Mouse (Mus musculus): ENCODE data around the gene Cyp8b1. TPM values are rescaled to one million over a fixed set of nuclear protein-coding genes. Genes with fewer than 3 reads are reported as not detected.

Gene Cyp8b1
- polyA plus RNA-seq, 1 experiment, result not detected

- Histone ChIP-seq H3K4me2 (ENCODE audit: low read depth) (no peak overlapping the region), H3ac (ENCODE audit: control insufficient read depth, insufficient read length) (no peak overlapping the region), H3K27me3 (ENCODE audit: control insufficient read depth, insufficient read depth, insufficient read length) (peaks cover 34% of the 10 kb centered on the region), H3K4me3 (no peak overlapping the region), H3K36me3 (ENCODE audit: control insufficient read depth, insufficient read depth) (no peaks in the 10 kb centered on the region), H3K79me2 (ENCODE audit: control insufficient read depth, insufficient read depth) (no peaks in the 10 kb centered on the region)
- TF ChIP-seq SRF (IDR thresholded peaks at IDR 0.05; ENCODE audit: control insufficient read depth, insufficient read length, low read depth) (no peak), MYOG (IDR thresholded peaks at IDR 0.05; ENCODE audit: control insufficient read depth in 1 of 3, insufficient read depth in 1 of 3, insufficient read length in 2 of 3, low read depth in 2 of 3) (no peak), TCF12 (IDR thresholded peaks at IDR 0.05; ENCODE audit: insufficient read depth, poor library complexity, severe bottlenecking) (no peak), MYOD1 (IDR thresholded peaks at IDR 0.05; ENCODE audit: control insufficient read depth in 1 of 3, insufficient read length in 2 of 3, low read depth in 2 of 3) (no peak), CEBPB (IDR thresholded peaks at IDR 0.05; ENCODE audit: insufficient read depth, poor library complexity, severe bottlenecking) (no peak), MAX (IDR thresholded peaks at IDR 0.05; ENCODE audit: low read depth) (no peak), POLR2AphosphoS2 (IDR thresholded peaks at IDR 0.05; ENCODE audit: insufficient read length, low read depth) (no peak), POLR2A (IDR thresholded peaks at IDR 0.05; ENCODE audit: insufficient read length, low read depth) (no peak), TCF3 (IDR thresholded peaks at IDR 0.05; ENCODE audit: insufficient read length, low read depth) (no peak), E2F4 (IDR thresholded peaks at IDR 0.05; ENCODE audit: insufficient read depth) (no peak)
Measured at GRCm38 (mm10) chr9:121951114-121951423, 35.0 kb upstream of the Cyp8b1 start.

- H3ac ChIP-seq (ENCODE audit: control insufficient read depth, insufficient read length), result no peak within 1 kb of the TSS
- no peaks in the 10 kb centered on the region for H3K36me3 ChIP-seq (ENCODE audit: control insufficient read depth, insufficient read depth)
- peaks cover 34% of the 10 kb centered on the region for H3K27me3 ChIP-seq (ENCODE audit: control insufficient read depth, insufficient read depth, insufficient read length)
- H3K79me2 ChIP-seq (ENCODE audit: control insufficient read depth, insufficient read depth), result no peaks in the 10 kb centered on the region
- TF ChIP-seq POLR2A (IDR thresholded peaks at IDR 0.05; ENCODE audit: insufficient read length, low read depth) (no peak), MYOD1 (IDR thresholded peaks at IDR 0.05; ENCODE audit: control insufficient read depth in 1 of 3, insufficient read length in 2 of 3, low read depth in 2 of 3) (no peak), CEBPB (IDR thresholded peaks at IDR 0.05; ENCODE audit: insufficient read depth, poor library complexity, severe bottlenecking) (no peak), TCF3 (IDR thresholded peaks at IDR 0.05; ENCODE audit: insufficient read length, low read depth) (no peak), E2F4 (IDR thresholded peaks at IDR 0.05; ENCODE audit: insufficient read depth) (no peak), MAX (IDR thresholded peaks at IDR 0.05; ENCODE audit: low read depth) (no peak), TCF12 (IDR thresholded peaks at IDR 0.05; ENCODE audit: insufficient read depth, poor library complexity, severe bottlenecking) (no peak), MYOG (IDR thresholded peaks at IDR 0.05; ENCODE audit: control insufficient read depth in 1 of 3, insufficient read depth in 1 of 3, insufficient read length in 2 of 3, low read depth in 2 of 3) (no peak), USF1 (IDR thresholded peaks at IDR 0.05; ENCODE audit: low read depth) (no peak), POLR2AphosphoS2 (IDR thresholded peaks at IDR 0.05; ENCODE audit: insufficient read length, low read depth) (no peak), SRF (IDR thresholded peaks at IDR 0.05; ENCODE audit: control insufficient read depth, insufficient read length, low read depth) (no peak), REST (IDR thresholded peaks at IDR 0.05; ENCODE audit: insufficient read depth, insufficient read length) (no peak)
- H3K4me2 ChIP-seq (ENCODE audit: low read depth), result no peak within 1 kb of the TSS
- no peak within 1 kb of the TSS for H3K4me3 ChIP-seq
Measured at GRCm38 (mm10) chr9:121950418-121951113, 34.5 kb upstream of the Cyp8b1 start, which contains the start of gene Fam198a. Fam198a (plus strand) TSS chr9:121950988.

- H3K4me2 ChIP-seq (ENCODE audit: low read depth), result no peak overlapping the region
- H3K4me3 ChIP-seq, result no peak overlapping the region
- H3ac ChIP-seq (ENCODE audit: control insufficient read depth, insufficient read length), result no peak overlapping the region
- no peaks in the 10 kb centered on the region for H3K79me2 ChIP-seq (ENCODE audit: control insufficient read depth, insufficient read depth)
- H3K27me3 ChIP-seq (ENCODE audit: control insufficient read depth, insufficient read depth, insufficient read length), result peaks cover 45% of the 10 kb centered on the region
- no peaks in the 10 kb centered on the region for H3K36me3 ChIP-seq (ENCODE audit: control insufficient read depth, insufficient read depth)
- TF ChIP-seq POLR2A (IDR thresholded peaks at IDR 0.05; ENCODE audit: insufficient read length, low read depth), result no peak
- TF ChIP-seq REST (IDR thresholded peaks at IDR 0.05; ENCODE audit: insufficient read depth, insufficient read length), result no peak
- no peak for TF ChIP-seq SRF (IDR thresholded peaks at IDR 0.05; ENCODE audit: control insufficient read depth, insufficient read length, low read depth)
Measured at GRCm38 (mm10) chr9:121948431-121948830, 32.3 kb upstream of the Cyp8b1 start.

- Histone ChIP-seq H3K36me3 (ENCODE audit: control insufficient read depth, insufficient read depth) (no peaks in the 10 kb centered on the region), H3ac (ENCODE audit: control insufficient read depth, insufficient read length) (no peak overlapping the region), H3K27me3 (ENCODE audit: control insufficient read depth, insufficient read depth, insufficient read length) (peaks cover 50% of the 10 kb centered on the region), H3K79me2 (ENCODE audit: control insufficient read depth, insufficient read depth) (no peaks in the 10 kb centered on the region), H3K4me3 (no peak overlapping the region), H3K4me2 (ENCODE audit: low read depth) (no peak overlapping the region)
- TF ChIP-seq TCF3 (IDR thresholded peaks at IDR 0.05; ENCODE audit: insufficient read length, low read depth), result no peak
- no peak for TF ChIP-seq SRF (IDR thresholded peaks at IDR 0.05; ENCODE audit: control insufficient read depth, insufficient read length, low read depth)
- no peak for TF ChIP-seq MYOD1 (IDR thresholded peaks at IDR 0.05; ENCODE audit: control insufficient read depth in 1 of 3, insufficient read length in 2 of 3, low read depth in 2 of 3)
- no peak for TF ChIP-seq POLR2AphosphoS2 (IDR thresholded peaks at IDR 0.05; ENCODE audit: insufficient read length, low read depth)
- TF ChIP-seq MAX (IDR thresholded peaks at IDR 0.05; ENCODE audit: low read depth), result no peak
- TF ChIP-seq POLR2A (IDR thresholded peaks at IDR 0.05; ENCODE audit: insufficient read length, low read depth), result no peak
- TF ChIP-seq MYOG (IDR thresholded peaks at IDR 0.05; ENCODE audit: control insufficient read depth in 1 of 3, insufficient read depth in 1 of 3, insufficient read length in 2 of 3, low read depth in 2 of 3), result no peak
- TF ChIP-seq E2F4 (IDR thresholded peaks at IDR 0.05; ENCODE audit: insufficient read depth), result no peak
- TF ChIP-seq CEBPB (IDR thresholded peaks at IDR 0.05; ENCODE audit: insufficient read depth, poor library complexity, severe bottlenecking), result no peak
- no peak for TF ChIP-seq TCF12 (IDR thresholded peaks at IDR 0.05; ENCODE audit: insufficient read depth, poor library complexity, severe bottlenecking)
- no peak for TF ChIP-seq USF1 (IDR thresholded peaks at IDR 0.05; ENCODE audit: low read depth)
- no peak for TF ChIP-seq REST (IDR thresholded peaks at IDR 0.05; ENCODE audit: insufficient read depth, insufficient read length)
Measured at GRCm38 (mm10) chr9:121947784-121948183, 31.7 kb upstream of the Cyp8b1 start.

GRCm38 (mm10) chr9:121943628-121944027 lies 27.5 kb upstream of the Cyp8b1 start:
- TF ChIP-seq E2F4 (IDR thresholded peaks at IDR 0.05; ENCODE audit: insufficient read depth), result no peak
- no peak for TF ChIP-seq SRF (IDR thresholded peaks at IDR 0.05; ENCODE audit: control insufficient read depth, insufficient read length, low read depth)
- TF ChIP-seq POLR2AphosphoS2 (IDR thresholded peaks at IDR 0.05; ENCODE audit: insufficient read length, low read depth), result no peak
- no peak for TF ChIP-seq USF1 (IDR thresholded peaks at IDR 0.05; ENCODE audit: low read depth)
- TF ChIP-seq MAX (IDR thresholded peaks at IDR 0.05; ENCODE audit: low read depth), result no peak
- TF ChIP-seq REST (IDR thresholded peaks at IDR 0.05; ENCODE audit: insufficient read depth, insufficient read length), result no peak
- no peak for TF ChIP-seq CEBPB (IDR thresholded peaks at IDR 0.05; ENCODE audit: insufficient read depth, poor library complexity, severe bottlenecking)
- TF ChIP-seq TCF3 (IDR thresholded peaks at IDR 0.05; ENCODE audit: insufficient read length, low read depth), result no peak
- TF ChIP-seq MYOD1 (IDR thresholded peaks at IDR 0.05; ENCODE audit: control insufficient read depth in 1 of 3, insufficient read length in 2 of 3, low read depth in 2 of 3), result no peak
- no peak for TF ChIP-seq TCF12 (IDR thresholded peaks at IDR 0.05; ENCODE audit: insufficient read depth, poor library complexity, severe bottlenecking)
- no peak for TF ChIP-seq POLR2A (IDR thresholded peaks at IDR 0.05; ENCODE audit: insufficient read length, low read depth)
- no peak for TF ChIP-seq MYOG (IDR thresholded peaks at IDR 0.05; ENCODE audit: control insufficient read depth in 1 of 3, insufficient read depth in 1 of 3, insufficient read length in 2 of 3, low read depth in 2 of 3)
- Histone ChIP-seq H3K27me3 (ENCODE audit: control insufficient read depth, insufficient read depth, insufficient read length) (peaks cover 42% of the 10 kb centered on the region), H3K79me2 (ENCODE audit: control insufficient read depth, insufficient read depth) (no peaks in the 10 kb centered on the region), H3K4me3 (no peak overlapping the region), H3K4me2 (ENCODE audit: low read depth) (no peak overlapping the region), H3K36me3 (ENCODE audit: control insufficient read depth, insufficient read depth) (no peaks in the 10 kb centered on the region), H3ac (ENCODE audit: control insufficient read depth, insufficient read length) (no peak overlapping the region)
